Mouse (Mus musculus): ENCODE data around the gene Scaf1. TPM values are rescaled to one million over a fixed set of nuclear protein-coding genes. Genes with fewer than 3 reads are reported as not detected.

Gene Scaf1
- polyA plus RNA-seq, 1 experiment from 2014 or later = 32.9 TPM

GRCm38 (mm10) chr7:45014096-45014451 is 2.1 kb downstream of the Scaf1 start:
- Histone ChIP-seq H3K4me3 (ENCODE audit: inconsistent target) (no peak overlapping the region), H3K27ac (no peak overlapping the region), H3K36me3 (ENCODE audit: inconsistent target) (peaks cover 42% of the 10 kb centered on the region), H3K79me2 (ENCODE audit: inconsistent target) (peaks cover 63% of the 10 kb centered on the region)
- 87% methylated on average over 3 of the region's 3 CpGs for WGBS (ENCODE audit: missing documents)

GRCm38 (mm10) chr7:45013366-45014095 is 2.6 kb downstream of the Scaf1 start:
- peaks cover 48% of the 10 kb centered on the region for H3K36me3 ChIP-seq (ENCODE audit: inconsistent target)
- 95% methylated on average over 13 of the region's 16 CpGs for WGBS (ENCODE audit: missing documents)
- H3K4me3 ChIP-seq (ENCODE audit: inconsistent target) = no peak overlapping the region
- peaks cover 69% of the 10 kb centered on the region for H3K79me2 ChIP-seq (ENCODE audit: inconsistent target)
- no peak overlapping the region for H3K27ac ChIP-seq

- WGBS (ENCODE audit: missing documents) = 92% methylated on average over 4 of the region's 4 CpGs
- peaks cover 49% of the 10 kb centered on the region for H3K36me3 ChIP-seq (ENCODE audit: inconsistent target)
- no peak overlapping the region for H3K4me3 ChIP-seq (ENCODE audit: inconsistent target)
- peaks cover 71% of the 10 kb centered on the region for H3K79me2 ChIP-seq (ENCODE audit: inconsistent target)
- no peak overlapping the region for H3K27ac ChIP-seq
These were observed 3.3 kb downstream of the Scaf1 start for GRCm38 (mm10) chr7:45012824-45013223.

- 98% methylated on average over 5 of the region's 6 CpGs for WGBS (ENCODE audit: missing documents)
- Histone ChIP-seq H3K79me2 (ENCODE audit: inconsistent target) (peaks cover 71% of the 10 kb centered on the region), H3K27ac (no peak overlapping the region), H3K36me3 (ENCODE audit: inconsistent target) (peaks cover 53% of the 10 kb centered on the region), H3K4me3 (ENCODE audit: inconsistent target) (no peak overlapping the region)
These were observed 4.2 kb downstream of the Scaf1 start for GRCm38 (mm10) chr7:45012011-45012410.

- Histone ChIP-seq H3K36me3 (ENCODE audit: inconsistent target) (peaks cover 85% of the 10 kb centered on the region), H3K79me2 (ENCODE audit: inconsistent target) (peaks cover 62% of the 10 kb centered on the region)
- 90% methylated on average over 16 of the region's 19 CpGs for WGBS (ENCODE audit: missing documents)
These were observed 7.8 kb downstream of the Scaf1 start for GRCm38 (mm10) chr7:45008411-45008810.

GRCm38 (mm10) chr7:45007846-45008245 is 8.3 kb downstream of the Scaf1 start:
- 98% methylated on average over 25 of the region's 30 CpGs for WGBS (ENCODE audit: missing documents)
- Histone ChIP-seq H3K4me3 (ENCODE audit: inconsistent target) (no peak overlapping the region), H3K79me2 (ENCODE audit: inconsistent target) (peaks cover 57% of the 10 kb centered on the region), H3K36me3 (ENCODE audit: inconsistent target) (peaks cover 83% of the 10 kb centered on the region), H3K27ac (no peak overlapping the region)

More at GRCm38 (mm10) chr7:45008411-45008810, 7.8 kb downstream of the Scaf1 start:
- Histone ChIP-seq H3K27ac (no peak overlapping the region), H3K4me3 (ENCODE audit: inconsistent target) (no peak overlapping the region)

GRCm38 (mm10) chr7:45007141-45007540 is 9.0 kb downstream of the Scaf1 start:
- H3K4me3 ChIP-seq (ENCODE audit: inconsistent target) = no peak overlapping the region
- H3K27ac ChIP-seq = no peak overlapping the region
- peaks cover 83% of the 10 kb centered on the region for H3K36me3 ChIP-seq (ENCODE audit: inconsistent target)
- H3K79me2 ChIP-seq (ENCODE audit: inconsistent target) = peaks cover 52% of the 10 kb centered on the region; the same call in 1 of the 2 replicates
- 96% methylated on average over 29 of the region's 29 CpGs for WGBS (ENCODE audit: missing documents)

- 99% methylated on average over 10 of the region's 12 CpGs for WGBS (ENCODE audit: missing documents)
- peaks cover 83% of the 10 kb centered on the region for H3K36me3 ChIP-seq (ENCODE audit: inconsistent target)
- no peak overlapping the region for H3K27ac ChIP-seq
- H3K4me3 ChIP-seq (ENCODE audit: inconsistent target) = no peak overlapping the region
- peaks cover 51% of the 10 kb centered on the region; the same call in 1 of the 2 replicates for H3K79me2 ChIP-seq (ENCODE audit: inconsistent target)
These were observed 9.7 kb downstream of the Scaf1 start for GRCm38 (mm10) chr7:45006503-45006902.

- Histone ChIP-seq H3K27ac (no peak overlapping the region), H3K79me2 (ENCODE audit: inconsistent target) (peaks cover 53% of the 10 kb centered on the region; the same call in 1 of the 2 replicates), H3K36me3 (ENCODE audit: inconsistent target) (peaks cover 85% of the 10 kb centered on the region), H3K4me3 (ENCODE audit: inconsistent target) (no peak overlapping the region)
- WGBS (ENCODE audit: missing documents) = 85% methylated on average over 6 of the region's 6 CpGs
These were observed 10.7 kb downstream of the Scaf1 start for GRCm38 (mm10) chr7:45005321-45005992.

GRCm38 (mm10) chr7:45004546-45004945 is 11.6 kb downstream of the Scaf1 start:
- Histone ChIP-seq H3K27ac (no peak overlapping the region), H3K4me3 (ENCODE audit: inconsistent target) (no peak overlapping the region), H3K36me3 (ENCODE audit: inconsistent target) (peaks cover 85% of the 10 kb centered on the region), H3K79me2 (ENCODE audit: inconsistent target) (peaks cover 53% of the 10 kb centered on the region)
- 66% methylated on average over 3 of the region's 3 CpGs for WGBS (ENCODE audit: missing documents)

GRCm38 (mm10) chr7:45002440-45002839 is 13.7 kb downstream of the Scaf1 start:
- Histone ChIP-seq H3K36me3 (ENCODE audit: inconsistent target) (peaks cover 75% of the 10 kb centered on the region), H3K4me3 (ENCODE audit: inconsistent target) (no peak overlapping the region), H3K79me2 (ENCODE audit: inconsistent target) (peaks cover 57% of the 10 kb centered on the region), H3K27ac (no peak overlapping the region)
- WGBS (ENCODE audit: missing documents) = 64% methylated on average over 7 of the region's 7 CpGs

- Histone ChIP-seq H3K4me3 (ENCODE audit: inconsistent target) (no peak overlapping the region), H3K36me3 (ENCODE audit: inconsistent target) (peaks cover 57% of the 10 kb centered on the region), H3K79me2 (ENCODE audit: inconsistent target) (peaks cover 45% of the 10 kb centered on the region), H3K27ac (no peak overlapping the region)
- 94% methylated on average over 20 of the region's 21 CpGs for WGBS (ENCODE audit: missing documents)
These were observed 15.5 kb downstream of the Scaf1 start for GRCm38 (mm10) chr7:45000539-45001114.

GRCm38 (mm10) chr7:44999753-45000152 is 16.4 kb downstream of the Scaf1 start:
- 94% methylated on average over 11 of the region's 11 CpGs for WGBS (ENCODE audit: missing documents)
- Histone ChIP-seq H3K4me3 (ENCODE audit: inconsistent target) (no peak overlapping the region), H3K36me3 (ENCODE audit: inconsistent target) (peaks cover 48% of the 10 kb centered on the region)

GRCm38 (mm10) chr7:44998501-44998955 is 17.6 kb downstream of the Scaf1 start, which contains the start of gene Bcl2l12:
TSS of gene Bcl2l12 (minus strand) at chr7:44998712.
- under 1% methylated on average over 18 of the region's 18 CpGs for WGBS (ENCODE audit: missing documents)

More at GRCm38 (mm10) chr7:44999753-45000152, 16.4 kb downstream of the Scaf1 start:
- Histone ChIP-seq H3K27ac (no peak overlapping the region), H3K79me2 (ENCODE audit: inconsistent target) (peaks cover 42% of the 10 kb centered on the region)

More at GRCm38 (mm10) chr7:44998501-44998955, 17.6 kb downstream of the Scaf1 start, which contains the start of gene Bcl2l12:
- peaks cover 42% of the 10 kb centered on the region for H3K79me2 ChIP-seq (ENCODE audit: inconsistent target)
- H3K27ac ChIP-seq = peak within 1 kb of the TSS; percentile 84
- peaks cover 44% of the 10 kb centered on the region for H3K36me3 ChIP-seq (ENCODE audit: inconsistent target)
- H3K4me3 ChIP-seq (ENCODE audit: inconsistent target) = peak within 1 kb of the TSS; percentile 93
